Mouse (Mus musculus) stomach, postnatal 0 days (tissue): ENCODE measurements at regions not wholly inside any gene's neighbourhood (a gene's known extent, or its start where the extent isn't known, plus 50 kb on each side); places are given as distances from the start of the nearest gene placed in this dataset.

Experiments
- ATAC-seq: fragments of 200-750 bp; cut with Nextera tagmentation; 2 replicates; pipeline ENCODE4 v1.8.0; 2017; ENCODE audit not compliant: low FRiP score, low TSS enrichment
- DNase-seq: peaks from one replicate; pipeline ENCODE4 v3.0.0-alpha.2; 2016; ENCODE audit warnings: low spot score
- H3K27ac ChIP-seq: fragments of 300-500 bp; sonication (generic); replicated peaks from 2 replicates; pipeline ENCODE4 v1.5.1; 2014; ENCODE audit warnings: mild to moderate bottlenecking, control low read depth
- H3K27me3 ChIP-seq: fragments of 300-500 bp; sonication (generic); 2 replicates; pipeline ENCODE4 v1.6.1; 2014; ENCODE audit warnings: low read length; ENCODE audit not compliant: control insufficient read depth, insufficient read depth
- H3K36me3 ChIP-seq: fragments of 300-500 bp; sonication (generic); 2 replicates; pipeline ENCODE4 v1.6.1; 2014; ENCODE audit warnings: low read length, mixed read lengths; ENCODE audit not compliant: control insufficient read depth, insufficient read depth
- H3K4me1 ChIP-seq: fragments of 300-500 bp; sonication (generic); replicated peaks from 2 replicates; pipeline ENCODE4 v1.6.1; 2014; ENCODE audit warnings: antibody characterized with exemption; ENCODE audit not compliant: control insufficient read depth, insufficient read depth
- H3K4me2 ChIP-seq: fragments of 300-500 bp; sonication (generic); replicated peaks from 2 replicates; pipeline ENCODE4 v1.6.1; 2014; ENCODE audit warnings: low read depth, mild to moderate bottlenecking, control low read depth, moderate library complexity
- H3K4me3 ChIP-seq: fragments of 300-500 bp; sonication (generic); 2 replicates; pipeline ENCODE4 v1.5.1; 2014; ENCODE audit warnings: low read depth, low read length, control low read depth
- H3K9ac ChIP-seq: fragments of 300-500 bp; sonication (generic); 2 replicates; pipeline ENCODE4 v1.6.1; 2014; ENCODE audit warnings: mild to moderate bottlenecking, low read length, control low read depth, mixed read lengths
- H3K9me3 ChIP-seq: fragments of 300-500 bp; sonication (generic); 2 replicates; pipeline ENCODE4 v1.6.1; 2016; ENCODE audit warnings: low read length; ENCODE audit not compliant: control insufficient read depth
- CTCF ChIP-seq: IDR thresholded peaks from 2 replicates; pipeline ENCODE4 v1.5.1; 2016; ENCODE audit warnings: antibody characterized with exemption, low read depth, mild to moderate bottlenecking, moderate library complexity
- EP300 ChIP-seq: optimal IDR thresholded peaks from 2 replicates; pipeline ENCODE3; 2016; ENCODE audit warnings: antibody characterized with exemption
- WGBS: fragments of 180-500 bp; shearing (Covaris S2); extraction: QIAGEN DNeasy Blood & Tissue Kit; methylation state at CpG from one replicate; pipeline ENCODE4 v1.1.7; 2014; 5-methylcytosine and 5-hydroxymethylcytosine counted together

- no peak for TF ChIP-seq CTCF
- no peak for TF ChIP-seq EP300
- DNase-seq (no peak), ATAC-seq (no peak)
- Histone ChIP-seq H3K4me2 (no peak overlapping the region), H3K36me3 (no peaks in the 10 kb centered on the region), H3K27ac (no peak overlapping the region), H3K27me3 (no peaks in the 10 kb centered on the region), H3K9ac (no peak overlapping the region), H3K4me3 (no peak overlapping the region), H3K4me1 (no peaks in the 10 kb centered on the region), H3K9me3 (no peaks in the 10 kb centered on the region)
- WGBS, result 87% methylated on average over 5 of the region's 5 CpGs
These were observed 180.2 kb downstream of the Rybp start for GRCm38 (mm10) chr6:100107066-100107465.

- ATAC-seq, result no peak
- Histone ChIP-seq H3K4me1 (peaks cover 2% of the 10 kb centered on the region; the same call in 1 of the 2 replicates), H3K9me3 (no peaks in the 10 kb centered on the region), H3K27ac (no peak overlapping the region), H3K4me3 (no peak overlapping the region), H3K27me3 (no peaks in the 10 kb centered on the region), H3K9ac (no peak overlapping the region), H3K4me2 (no peak overlapping the region), H3K36me3 (no peaks in the 10 kb centered on the region)
- no peak for TF ChIP-seq EP300
- no peak for TF ChIP-seq CTCF
- 63% methylated on average over 4 of the region's 4 CpGs for WGBS
- no peak for DNase-seq
These were observed 186.6 kb downstream of the Rybp start for GRCm38 (mm10) chr6:100100565-100101133.

GRCm38 (mm10) chr6:100096393-100097125, 190.7 kb downstream of the Rybp start:
- no peaks in the 10 kb centered on the region for H3K27me3 ChIP-seq
- no peak for DNase-seq
- no peak overlapping the region for H3K9ac ChIP-seq
- no peak overlapping the region for H3K27ac ChIP-seq
- no peaks in the 10 kb centered on the region for H3K36me3 ChIP-seq
- H3K4me3 ChIP-seq, result no peak overlapping the region
- peaks cover 2% of the 10 kb centered on the region; the same call in 1 of the 2 replicates for H3K4me1 ChIP-seq
- H3K4me2 ChIP-seq, result no peak overlapping the region
- TF ChIP-seq CTCF, result 0 out of 2 replicates have a peak, but pooled peaks have one; percentile 5
- no peak for TF ChIP-seq EP300
- 51% methylated on average over 13 of the region's 13 CpGs for WGBS
- H3K9me3 ChIP-seq, result no peaks in the 10 kb centered on the region
- ATAC-seq, result no peak

- Histone ChIP-seq H3K27me3 (no peaks in the 10 kb centered on the region), H3K4me1 (peaks cover 2% of the 10 kb centered on the region; the same call in 1 of the 2 replicates), H3K27ac (no peak overlapping the region), H3K9ac (no peak overlapping the region), H3K36me3 (no peaks in the 10 kb centered on the region), H3K4me2 (no peak overlapping the region), H3K4me3 (no peak overlapping the region), H3K9me3 (no peaks in the 10 kb centered on the region)
- WGBS, result 90% methylated on average over 6 of the region's 6 CpGs
- no peak for ATAC-seq
- DNase-seq, result no peak
- TF ChIP-seq EP300, result no peak
- no peak for TF ChIP-seq CTCF
These were observed 192.6 kb downstream of the Rybp start for GRCm38 (mm10) chr6:100094653-100095217.

GRCm38 (mm10) chr6:100092870-100093269, 194.4 kb downstream of the Rybp start:
- H3K4me1 ChIP-seq, result peaks cover 2% of the 10 kb centered on the region; the same call in 1 of the 2 replicates
- no peak overlapping the region for H3K27ac ChIP-seq
- H3K9ac ChIP-seq, result no peak overlapping the region
- ATAC-seq (no peak), DNase-seq (no peak)
- no peaks in the 10 kb centered on the region for H3K36me3 ChIP-seq
- no peak for TF ChIP-seq EP300
- H3K9me3 ChIP-seq, result no peaks in the 10 kb centered on the region
- 43% methylated on average over 8 of the region's 8 CpGs for WGBS
- H3K4me3 ChIP-seq, result no peak overlapping the region
- H3K27me3 ChIP-seq, result no peaks in the 10 kb centered on the region
- no peak overlapping the region for H3K4me2 ChIP-seq

GRCm38 (mm10) chr6:100091815-100092214, 195.5 kb downstream of the Rybp start:
- H3K9me3 ChIP-seq, result no peaks in the 10 kb centered on the region
- H3K27ac ChIP-seq, result no peak overlapping the region
- no peaks in the 10 kb centered on the region for H3K36me3 ChIP-seq
- 64% methylated on average over 3 of the region's 3 CpGs for WGBS
- H3K9ac ChIP-seq, result no peak overlapping the region
- H3K4me1 ChIP-seq, result no peaks in the 10 kb centered on the region; the same call in 1 of the 2 replicates
- H3K4me2 ChIP-seq, result no peak overlapping the region
- ATAC-seq, result no peak
- H3K27me3 ChIP-seq, result no peaks in the 10 kb centered on the region
- no peak for DNase-seq
- H3K4me3 ChIP-seq, result no peak overlapping the region
- TF ChIP-seq EP300 (no peak), CTCF (no peak)
